Mouse (Mus musculus) 3T3-L1 (cell line): ENCODE measurements at regions not wholly inside any gene's neighbourhood (a gene's known extent, or its start where the extent isn't known, plus 50 kb on each side); places are given as distances from the start of the nearest gene placed in this dataset.
A peak's percentile ranks its signal among the peaks of the same experiment; 100 is the strongest.

Experiments
- DNase-seq: peaks from one replicate; pipeline ENCODE4 v3.0.0-alpha.2; 2015; ENCODE audit warnings: low read depth, low spot score

- peak; percentile 33 for DNase-seq
These were observed 787.5 kb upstream of the Tenm3 start for GRCm38 (mm10) chr8:49631286-49631685.

- no peak for DNase-seq
These were observed 784.3 kb upstream of the Tenm3 start for GRCm38 (mm10) chr8:49627966-49628495.

- no peak for DNase-seq
These were observed 751.8 kb upstream of the Tenm3 start for GRCm38 (mm10) chr8:49595501-49595900.

- no peak for DNase-seq
These were observed 723.7 kb upstream of the Tenm3 start for GRCm38 (mm10) chr8:49567423-49567822.

DNA sequence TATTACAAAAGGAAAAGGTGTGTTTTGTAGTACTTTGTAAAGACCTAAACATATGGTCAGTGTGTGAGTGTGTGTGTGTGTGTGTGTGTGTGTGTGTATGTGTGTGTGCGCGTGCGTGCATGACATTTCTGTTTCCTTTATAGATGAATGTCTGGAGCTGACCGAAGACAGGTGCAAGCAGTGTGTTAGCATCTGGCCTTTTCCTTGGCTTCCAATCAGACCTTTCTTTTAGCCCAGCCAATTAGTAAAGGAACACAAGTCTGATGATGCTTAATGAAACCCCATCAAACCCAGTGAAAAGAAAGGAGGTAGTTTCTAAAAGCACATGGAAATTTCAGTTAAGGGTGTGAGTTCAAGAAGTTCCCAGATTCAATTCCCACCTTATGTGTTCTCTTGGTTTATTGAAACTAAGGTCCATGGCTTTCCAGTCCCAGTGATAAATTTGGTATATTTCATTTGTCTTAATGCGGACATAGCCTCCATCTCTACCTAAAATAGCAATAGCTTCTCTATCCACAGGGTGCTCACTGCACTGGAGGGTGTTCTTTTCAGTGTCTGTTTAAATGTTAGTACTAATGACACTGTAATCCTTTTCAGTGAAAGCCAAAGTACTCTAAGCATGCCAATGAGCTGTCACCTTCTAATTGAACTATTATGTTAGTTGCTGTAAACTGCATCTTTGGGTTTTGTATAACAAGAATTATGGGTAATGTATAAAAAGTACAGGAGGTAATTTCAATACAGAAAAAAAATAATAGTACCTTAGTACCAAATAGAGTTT, 719.9 kb upstream of the Tenm3 start:
- DNase-seq: no peak

- DNase-seq: no peak
These were observed 719.2 kb upstream of the Tenm3 start for GRCm38 (mm10) chr8:49562976-49563375.

- peak; percentile 81 for DNase-seq
These were observed 712.1 kb upstream of the Tenm3 start for GRCm38 (mm10) chr8:49555724-49556457.

- DNase-seq: peak; percentile 38
These were observed 709.4 kb upstream of the Tenm3 start for GRCm38 (mm10) chr8:49553175-49553574.

GRCm38 (mm10) chr8:49543321-49543720, 699.6 kb upstream of the Tenm3 start:
- no peak for DNase-seq

DNA sequence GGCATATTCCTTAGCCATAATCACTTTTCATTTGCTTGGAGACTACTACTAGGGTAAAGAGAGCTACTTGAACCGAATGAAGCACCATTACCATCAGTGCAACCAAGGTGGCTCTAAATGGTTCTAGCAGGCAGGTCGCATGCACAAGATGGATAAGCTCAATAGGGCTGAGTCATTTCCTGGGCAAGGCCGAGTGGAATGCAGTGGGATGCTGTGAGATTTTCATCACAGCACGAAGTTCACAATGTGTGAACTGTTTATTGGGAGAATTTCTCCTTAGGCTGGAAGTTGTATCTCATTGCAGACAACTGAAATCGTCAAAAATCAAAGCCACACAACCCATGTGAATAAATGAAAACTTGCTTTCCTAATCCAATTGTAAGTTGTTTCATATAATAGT, 697.6 kb upstream of the Tenm3 start:
- peak; percentile 64 for DNase-seq

GRCm38 (mm10) chr8:49533412-49534351, 689.9 kb upstream of the Tenm3 start:
- no peak for DNase-seq

DNA sequence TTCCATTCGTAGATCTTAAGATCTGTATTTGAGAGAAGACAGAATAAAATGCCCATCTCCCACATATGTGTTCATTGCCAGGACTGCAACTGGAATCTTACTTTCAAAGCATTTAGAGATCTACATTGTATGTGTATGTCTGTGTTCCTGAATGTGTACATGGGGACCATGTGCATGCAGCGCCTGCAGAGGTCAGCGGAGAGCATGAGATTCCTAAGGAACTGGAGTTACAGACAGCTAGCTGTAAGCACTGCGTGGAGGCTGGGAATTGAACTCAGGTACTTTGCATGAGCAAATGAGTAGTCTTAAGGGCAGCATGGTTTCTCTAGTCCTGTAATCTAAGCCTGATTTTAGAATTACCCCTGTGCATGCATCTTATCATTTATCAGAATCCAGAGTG, 685.5 kb upstream of the Tenm3 start:
- DNase-seq: peak; percentile 35

GRCm38 (mm10) chr8:49492906-49493305, 649.2 kb upstream of the Tenm3 start:
- DNase-seq: peak; percentile 28

- no peak for DNase-seq
These were observed 641.5 kb upstream of the Tenm3 start for GRCm38 (mm10) chr8:49485284-49485683.

DNA sequence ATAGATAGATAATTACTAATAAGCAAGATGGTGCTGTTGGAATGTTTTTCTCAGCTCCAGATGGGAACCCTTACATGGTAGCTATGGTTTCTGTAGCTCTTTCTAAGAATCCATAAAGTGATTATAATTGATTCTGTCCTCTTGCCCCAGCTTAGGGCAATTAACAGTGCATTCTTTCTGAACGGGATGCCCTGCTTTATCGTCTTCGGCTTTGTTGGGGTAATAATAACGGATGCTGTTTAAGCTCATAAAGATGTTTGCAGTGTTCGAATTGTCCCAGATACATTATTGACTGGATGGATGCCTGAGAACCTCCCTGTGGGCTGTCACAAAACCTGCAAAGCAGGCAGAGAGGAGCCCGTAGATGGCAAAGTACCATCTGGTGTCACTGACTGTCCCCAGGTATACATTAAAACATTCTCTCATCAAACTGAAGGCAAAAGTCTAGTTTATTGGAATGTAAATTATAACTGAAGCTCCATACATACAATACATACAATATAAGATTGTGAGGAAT, 637.8 kb upstream of the Tenm3 start:
- DNase-seq: no peak

- no peak for DNase-seq
These were observed 622.3 kb upstream of the Tenm3 start for GRCm38 (mm10) chr8:49465911-49466518.

- DNase-seq: no peak
These were observed 621.3 kb upstream of the Tenm3 start for GRCm38 (mm10) chr8:49465070-49465469.

DNA sequence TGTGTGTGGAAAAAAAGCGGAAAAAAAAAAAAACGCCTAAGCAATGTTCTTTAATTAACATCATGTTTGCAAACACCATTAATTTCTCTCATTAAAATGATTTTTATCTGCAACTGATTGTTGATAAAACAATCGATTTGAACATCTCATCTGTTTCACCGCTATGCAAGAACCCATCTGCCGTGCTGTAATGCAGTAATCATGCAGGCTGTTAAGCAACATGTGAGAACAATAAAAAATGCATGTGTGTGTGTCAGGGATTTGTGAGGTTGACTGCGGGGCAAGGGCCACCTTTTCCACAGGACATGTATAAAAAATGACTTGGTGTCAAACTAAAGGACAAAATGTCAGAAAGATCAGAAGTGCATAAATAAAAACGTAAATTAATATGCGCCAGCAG, 618.9 kb upstream of the Tenm3 start:
- no peak for DNase-seq

- DNase-seq: no peak
These were observed 618.1 kb upstream of the Tenm3 start for GRCm38 (mm10) chr8:49461724-49462473.

DNA sequence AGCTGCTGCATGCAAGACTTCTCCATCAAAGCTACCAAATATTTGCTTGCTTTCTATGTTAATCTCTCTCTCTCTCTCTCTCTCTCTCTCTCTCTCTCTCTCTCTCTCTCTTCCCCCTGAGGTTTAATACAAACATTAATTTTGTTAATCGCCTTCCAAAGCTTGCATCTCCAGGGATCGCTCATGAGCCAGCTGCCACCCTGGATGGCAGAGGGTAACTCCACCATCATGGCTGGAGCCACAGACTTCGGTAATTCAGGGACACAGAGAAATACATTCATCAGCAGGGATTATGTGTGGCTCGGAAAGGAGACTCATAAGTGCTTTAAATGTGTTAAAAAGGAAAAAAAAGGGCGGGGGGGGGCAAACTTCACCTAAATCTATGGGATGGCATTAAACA, 601.7 kb upstream of the Tenm3 start:
- no peak for DNase-seq
